Mouse (Mus musculus) thymus, adult 2 months (tissue): ENCODE results near the gene Nol4l. TPM values are rescaled to one million over a fixed set of nuclear protein-coding genes. Genes with fewer than 3 reads are reported as not detected.

ENCODE experiments used
- DNase-seq: peaks from one replicate; pipeline ENCODE4 v3.0.0; 2021
- H3K27ac ChIP-seq: fragments of 200-500 bp; 2 replicates; pipeline ENCODE4 v1.5.1; 2012; ENCODE audit warnings: low read length, control low read depth; ENCODE audit not compliant: control insufficient read depth, insufficient read depth
- H3K27me3 ChIP-seq: fragments of 200-500 bp; 2 replicates; pipeline ENCODE4 v1.6.1; 2012; ENCODE audit warnings: mild to moderate bottlenecking, low read length, moderate library complexity, mixed read lengths; ENCODE audit not compliant: control insufficient read depth, insufficient read depth
- H3K36me3 ChIP-seq: fragments of 200-500 bp; 2 replicates; pipeline ENCODE4 v1.6.1; 2012; ENCODE audit warnings: mild to moderate bottlenecking, low read length, moderate library complexity; ENCODE audit not compliant: control insufficient read depth, insufficient read depth
- H3K4me1 ChIP-seq: fragments of 200-500 bp; replicated peaks from 2 replicates; pipeline ENCODE4 v1.6.1; 2012; ENCODE audit warnings: low read length; ENCODE audit not compliant: control insufficient read depth, insufficient read depth
- H3K4me3 ChIP-seq: fragments of 200-500 bp; 2 replicates; pipeline ENCODE4 v1.5.1; 2012; ENCODE audit warnings: mild to moderate bottlenecking, low read length, control low read depth, moderate library complexity; ENCODE audit not compliant: control insufficient read depth, insufficient read depth
- CTCF ChIP-seq: fragments of 200-500 bp; IDR thresholded peaks from 2 replicates; pipeline ENCODE4 v1.5.1; 2012; ENCODE audit warnings: mild to moderate bottlenecking, control low read depth, low read length, moderate library complexity, borderline replicate concordance; ENCODE audit not compliant: control insufficient read depth, poor library complexity, insufficient read depth; ENCODE audit errors: extremely low read depth
- POLR2A ChIP-seq: fragments of 200-500 bp; IDR thresholded peaks from 2 replicates; pipeline ENCODE4 v1.6.1; 2012; ENCODE audit warnings: mild to moderate bottlenecking, low read length, control low read depth, moderate library complexity; ENCODE audit not compliant: control insufficient read depth, poor library complexity, insufficient read depth; ENCODE audit errors: extremely low read depth
- WGBS: fragments of 180-500 bp; shearing (Covaris S2); methylation state at CpG from one replicate; pipeline ENCODE4 v1.1.7; 2018; 5-methylcytosine and 5-hydroxymethylcytosine counted together
- polyA plus RNA-seq: library from polyadenylated mRNA; depleted of rRNA; stranded (reverse); fragments of >200 nt; gene quantifications from 2 replicates; pipeline ENCODE4 v1.2.3, GENCODE M21; 2012

The Nol4l gene
- polyA plus RNA-seq, 1 experiment: 4.2 TPM

DNA sequence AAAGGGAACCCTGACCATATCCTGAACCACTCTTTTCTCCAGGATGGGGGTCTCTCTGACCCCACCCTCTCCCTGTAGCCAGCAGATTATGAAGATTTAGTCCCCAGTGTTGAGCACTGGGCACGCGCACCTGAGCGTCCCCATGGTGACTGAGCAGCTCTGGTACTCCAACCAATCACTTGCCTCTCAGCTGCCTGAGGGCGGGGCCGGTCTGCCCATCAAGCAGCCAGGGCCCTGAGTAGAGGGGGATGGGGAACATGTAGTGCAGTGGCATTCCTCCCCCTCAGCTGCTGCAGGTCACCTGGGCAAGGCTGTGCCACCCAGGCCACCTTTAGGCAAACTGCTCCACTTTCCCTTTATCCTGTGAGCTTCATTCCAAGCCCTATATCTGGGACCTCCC is 107.7 kb downstream of the Nol4l start:
- no peak for TF ChIP-seq POLR2A
- no peak for TF ChIP-seq CTCF
- 96% methylated on average over 5 of the region's 5 CpGs for WGBS
- H3K27ac ChIP-seq: no peak overlapping the region
- DNase-seq: no peak
- no peaks in the 10 kb centered on the region for H3K27me3 ChIP-seq
- no peak overlapping the region for H3K4me3 ChIP-seq
- H3K4me1 ChIP-seq: peaks cover 11% of the 10 kb centered on the region
- H3K36me3 ChIP-seq: no peaks in the 10 kb centered on the region

DNA sequence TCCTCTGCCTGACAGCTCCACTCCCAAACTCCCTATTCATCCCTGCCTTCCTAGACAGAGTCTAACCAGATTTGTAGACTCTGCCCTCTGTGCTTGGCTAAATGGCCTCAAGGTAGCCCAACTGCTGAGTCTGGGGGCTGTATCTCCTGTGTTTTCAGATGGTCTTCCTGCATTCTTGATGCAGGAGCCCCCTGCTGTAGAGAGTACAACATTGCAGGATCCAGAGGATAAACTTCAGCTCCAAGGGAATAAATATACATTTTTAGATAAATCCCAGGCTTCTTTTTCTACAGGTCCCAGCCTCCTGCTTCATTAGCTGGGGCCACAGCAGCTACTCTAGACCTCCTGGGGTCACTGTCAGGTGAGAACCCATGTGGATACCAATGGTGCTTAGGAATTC is 108.5 kb downstream of the Nol4l start:
- H3K27me3 ChIP-seq: no peaks in the 10 kb centered on the region
- no peak for DNase-seq
- H3K4me1 ChIP-seq: peaks cover 11% of the 10 kb centered on the region
- no peak for TF ChIP-seq POLR2A
- TF ChIP-seq CTCF: no peak
- no peaks in the 10 kb centered on the region for H3K36me3 ChIP-seq
- H3K4me3 ChIP-seq: no peak overlapping the region
- no peak overlapping the region for H3K27ac ChIP-seq

DNA sequence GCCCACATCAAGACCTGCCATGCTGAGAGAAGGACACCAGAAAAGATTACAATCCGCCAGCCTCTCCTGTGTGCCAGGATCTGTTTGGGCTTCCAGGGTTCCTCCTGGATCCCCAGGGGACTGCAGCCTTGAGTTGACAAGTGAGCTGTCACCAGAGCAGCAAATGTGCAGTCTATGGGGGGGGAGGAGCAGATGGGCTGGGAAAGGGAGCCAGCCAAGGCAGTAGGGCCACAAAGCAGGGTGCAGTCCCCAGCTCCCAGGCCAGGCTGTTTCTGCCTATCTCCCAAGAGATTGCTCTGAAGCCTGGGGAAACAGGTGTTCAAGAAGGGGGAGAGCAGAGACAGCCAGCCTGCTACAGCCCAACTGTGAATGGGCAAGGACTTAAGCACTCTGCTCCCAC is 111.4 kb downstream of the Nol4l start:
- no peak for DNase-seq
- TF ChIP-seq CTCF (no peak), POLR2A (no peak)
- H3K4me1 ChIP-seq: no peaks in the 10 kb centered on the region
- no peak overlapping the region for H3K27ac ChIP-seq
- H3K4me3 ChIP-seq: no peak overlapping the region
- 86% methylated on average over 1 of the region's 1 CpGs for WGBS
- H3K27me3 ChIP-seq: no peaks in the 10 kb centered on the region
- no peaks in the 10 kb centered on the region for H3K36me3 ChIP-seq

DNA sequence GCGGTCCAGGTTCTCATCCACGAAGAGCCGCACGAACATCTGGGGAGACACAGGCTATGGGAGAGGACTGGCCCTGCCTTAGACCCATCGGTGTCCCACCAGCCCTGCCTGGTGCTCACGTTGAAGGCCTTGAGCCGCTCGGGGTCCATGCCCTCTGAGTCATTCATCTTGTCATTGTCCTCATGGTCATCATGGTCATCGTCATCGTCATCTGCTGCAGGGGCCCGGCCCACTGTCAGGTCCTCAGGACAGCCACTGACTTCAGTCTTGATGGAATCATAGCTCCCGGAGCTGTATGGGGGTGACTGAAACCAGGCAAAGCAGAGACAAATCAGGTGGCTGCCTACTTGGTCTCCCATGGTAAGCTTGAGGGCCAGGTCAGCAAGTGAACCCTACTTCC is 111.9 kb downstream of the Nol4l start:
- no peak overlapping the region for H3K27ac ChIP-seq
- H3K27me3 ChIP-seq: no peaks in the 10 kb centered on the region
- DNase-seq: no peak
- no peaks in the 10 kb centered on the region for H3K4me1 ChIP-seq
- WGBS: 97% methylated on average over 12 of the region's 12 CpGs
- TF ChIP-seq POLR2A: no peak
- TF ChIP-seq CTCF: no peak
- H3K4me3 ChIP-seq: no peak overlapping the region
- no peaks in the 10 kb centered on the region for H3K36me3 ChIP-seq

DNA sequence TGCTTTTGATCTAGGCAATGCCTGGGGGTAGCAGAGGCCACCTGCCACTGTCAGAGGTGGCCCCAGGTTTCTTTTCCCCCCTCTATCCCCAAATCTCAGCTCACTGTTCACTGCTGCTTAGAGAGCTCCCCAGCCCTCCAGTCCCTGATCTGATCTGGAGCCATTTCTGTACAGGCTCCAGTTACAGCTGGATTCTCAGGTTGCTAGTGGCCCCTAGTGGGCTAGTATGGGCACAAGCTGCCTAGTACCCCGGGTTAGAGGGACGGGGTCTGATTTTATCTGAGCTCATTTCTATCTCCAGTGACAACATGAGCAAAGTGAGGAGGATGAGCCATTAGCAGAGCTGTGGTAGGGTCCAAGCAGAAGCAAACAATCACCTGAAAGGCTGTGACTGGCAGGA is 115.2 kb downstream of the Nol4l start:
- no peaks in the 10 kb centered on the region for H3K4me1 ChIP-seq
- no peak overlapping the region for H3K4me3 ChIP-seq
- 38% methylated on average over 2 of the region's 2 CpGs for WGBS
- DNase-seq: peak; percentile 65
- no peak overlapping the region for H3K27ac ChIP-seq
- TF ChIP-seq CTCF (no peak), POLR2A (no peak)
- no peaks in the 10 kb centered on the region for H3K36me3 ChIP-seq
- H3K27me3 ChIP-seq: no peaks in the 10 kb centered on the region

DNA sequence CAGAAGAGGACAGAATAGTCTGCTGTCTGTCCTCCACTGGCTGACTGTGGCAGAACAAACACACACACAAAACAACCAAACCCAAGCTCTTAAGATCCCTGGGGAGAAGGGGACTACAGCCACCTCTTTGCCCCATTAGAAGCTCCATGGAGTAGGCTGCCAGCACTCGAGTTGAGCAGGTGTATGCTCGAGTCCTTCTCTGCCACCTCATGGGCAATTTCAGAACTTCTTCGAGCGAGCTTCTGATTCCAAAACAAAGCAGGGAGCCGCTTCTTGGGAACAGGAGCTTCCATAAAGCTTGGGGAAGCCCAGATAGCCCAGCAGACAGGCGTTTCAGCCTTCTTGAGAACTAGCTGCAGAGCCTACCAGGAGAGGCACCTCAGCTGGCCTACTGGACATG is 117.2 kb downstream of the Nol4l start:
- 87% methylated on average over 6 of the region's 6 CpGs for WGBS

DNA sequence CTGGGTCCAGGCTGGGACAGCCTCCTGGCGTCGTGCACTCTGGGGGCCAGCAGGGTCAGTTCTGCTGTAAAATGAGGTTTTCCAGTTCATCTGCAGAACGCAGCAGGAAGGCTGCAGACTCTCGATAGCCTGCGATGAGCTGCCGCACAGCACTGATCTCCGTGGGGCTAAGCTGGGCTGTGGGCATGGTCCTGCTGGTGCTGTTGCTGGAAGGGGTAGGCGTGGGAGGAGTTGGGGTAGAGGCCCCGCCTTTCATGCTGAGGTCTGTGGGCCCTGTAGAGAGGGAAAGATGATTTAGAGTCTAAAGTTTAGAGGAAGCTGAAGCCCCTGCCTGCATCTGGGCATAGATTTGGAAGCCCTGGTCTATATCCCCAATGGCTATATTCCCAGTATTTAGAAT is 118.2 kb downstream of the Nol4l start:
- Histone ChIP-seq H3K27me3 (no peaks in the 10 kb centered on the region), H3K4me3 (no peak overlapping the region), H3K27ac (no peak overlapping the region), H3K4me1 (no peaks in the 10 kb centered on the region), H3K36me3 (no peaks in the 10 kb centered on the region)
- no peak for DNase-seq
- WGBS: 71% methylated on average over 9 of the region's 9 CpGs
- TF ChIP-seq CTCF: no peak
- TF ChIP-seq POLR2A: no peak

More for the DNA sequence above, 117.2 kb downstream of the Nol4l start:
- Histone ChIP-seq H3K27me3 (no peaks in the 10 kb centered on the region), H3K4me1 (no peaks in the 10 kb centered on the region), H3K4me3 (no peak overlapping the region), H3K36me3 (no peaks in the 10 kb centered on the region), H3K27ac (no peak overlapping the region)
- no peak for DNase-seq
- TF ChIP-seq POLR2A (no peak), CTCF (no peak)
